Mouse (Mus musculus): Measurements from ENCODE around the gene Gca.

Gca gene

DNA sequence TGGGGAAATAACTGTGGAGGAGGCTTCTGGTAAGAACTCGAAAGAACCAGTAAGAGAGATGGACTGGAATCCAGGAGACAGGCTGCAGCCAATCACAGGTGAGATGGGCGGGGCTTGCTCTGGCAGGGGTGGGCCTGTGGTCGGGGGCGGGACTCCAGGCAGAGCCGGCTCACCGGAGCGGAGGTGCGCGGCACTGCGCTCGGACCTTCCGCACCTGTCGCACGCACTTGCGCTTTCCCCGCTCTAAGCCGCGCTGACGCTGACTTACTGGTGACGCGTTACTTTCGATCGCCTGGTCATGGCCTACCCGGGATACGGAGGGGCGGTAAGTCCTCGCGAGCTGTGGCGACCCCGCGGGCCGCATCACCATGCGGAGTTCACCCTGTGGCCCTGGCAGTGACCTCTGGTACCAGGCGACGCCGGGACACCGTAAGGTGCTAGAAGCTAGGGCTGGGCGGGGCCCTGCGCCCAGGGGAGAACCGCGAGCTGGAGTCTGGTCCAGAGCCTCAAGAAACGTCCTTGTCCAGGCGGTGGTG lies at the start of gene Gca:
TSS of gene Gca (plus strand) at position 151 of the 536 bp plus-strand sequence.
- DNase-seq (ENCODE audit: low spot score in 2 of 2) = peak; percentile 77 to 81

DNA sequence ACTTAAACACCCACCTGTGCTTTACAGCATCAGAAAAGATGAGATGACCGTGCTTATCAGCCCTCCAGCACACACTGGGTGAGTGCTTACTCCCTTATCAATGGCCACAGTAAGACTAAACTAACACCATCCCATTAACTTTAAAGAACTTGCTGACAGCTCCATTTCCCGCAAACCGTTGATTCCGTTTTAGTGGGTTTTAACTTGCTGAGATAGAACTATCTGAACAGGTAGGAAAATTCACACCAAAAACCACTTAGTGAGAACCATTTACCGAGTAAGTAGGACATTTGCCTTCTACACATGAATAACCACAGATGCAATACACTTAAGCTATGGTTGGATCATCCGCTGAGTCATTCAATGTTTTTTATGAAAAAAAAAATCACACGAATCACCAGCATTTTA lies 45.1 kb upstream of the Gca start:
- no peak for DNase-seq (ENCODE audit: low spot score in 2 of 2)

DNA sequence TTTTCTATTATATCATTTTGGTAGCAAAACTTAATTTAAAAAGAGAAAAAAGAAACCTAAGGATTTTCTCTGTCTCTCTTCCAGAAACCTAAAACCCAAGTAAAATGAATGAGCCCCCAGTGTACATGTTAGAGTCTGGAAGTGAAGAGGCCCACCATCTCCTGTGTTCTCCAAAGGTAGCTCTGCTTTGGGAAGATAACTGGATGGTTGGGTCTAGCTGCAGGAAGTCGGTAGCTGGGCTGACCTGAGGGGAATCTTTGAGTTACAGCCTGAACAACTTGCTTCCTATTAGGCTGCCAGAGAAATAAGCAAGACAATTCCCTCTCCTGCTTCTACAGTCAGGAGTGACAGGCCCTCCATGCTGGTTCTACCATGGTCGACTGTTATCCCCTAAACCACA lies 44.4 kb upstream of the Gca start:
- DNase-seq (ENCODE audit: low spot score in 2 of 2) = no peak

DNA sequence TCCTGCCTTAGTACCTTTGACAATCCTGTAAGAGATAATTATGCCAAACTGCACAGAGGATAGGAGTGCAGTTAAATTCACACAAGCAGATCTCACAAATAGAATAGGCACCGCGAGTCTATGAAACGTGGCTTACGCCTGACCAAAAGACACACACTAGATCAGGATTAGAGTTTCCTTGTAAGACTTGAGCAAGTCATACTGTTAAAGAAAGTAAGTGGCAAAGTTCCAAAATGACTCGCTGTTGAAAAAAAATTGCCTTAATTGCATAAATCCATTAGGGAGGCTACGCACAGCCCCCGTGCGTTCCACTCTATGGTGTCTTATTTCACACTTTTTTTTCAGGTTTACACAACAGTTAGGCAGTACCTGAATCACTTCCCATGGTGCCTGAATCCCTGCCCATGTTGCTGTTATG lies 41.1 kb upstream of the Gca start:
- DNase-seq (ENCODE audit: low spot score in 2 of 2) = no peak

DNA sequence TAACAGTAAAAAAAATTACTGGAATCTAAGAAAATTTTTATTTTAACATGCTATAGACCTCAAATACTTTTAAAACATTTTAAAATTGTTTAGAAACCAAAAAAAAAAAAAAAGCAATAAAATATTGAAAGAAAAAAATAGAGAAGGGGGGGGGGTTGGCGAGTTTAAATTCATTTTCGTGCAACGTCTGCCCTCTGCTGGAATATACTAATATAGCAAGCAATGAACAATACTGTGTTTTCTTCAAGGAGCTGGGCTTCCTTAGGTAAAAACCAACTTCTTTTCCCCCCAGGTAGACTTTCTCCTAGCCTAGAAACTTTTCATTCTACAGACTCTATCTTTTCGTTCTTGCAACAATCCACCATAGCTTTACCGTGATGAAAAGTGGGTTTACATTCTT lies 36.4 kb upstream of the Gca start:
- no peak for DNase-seq (ENCODE audit: low spot score in 2 of 2)

DNA sequence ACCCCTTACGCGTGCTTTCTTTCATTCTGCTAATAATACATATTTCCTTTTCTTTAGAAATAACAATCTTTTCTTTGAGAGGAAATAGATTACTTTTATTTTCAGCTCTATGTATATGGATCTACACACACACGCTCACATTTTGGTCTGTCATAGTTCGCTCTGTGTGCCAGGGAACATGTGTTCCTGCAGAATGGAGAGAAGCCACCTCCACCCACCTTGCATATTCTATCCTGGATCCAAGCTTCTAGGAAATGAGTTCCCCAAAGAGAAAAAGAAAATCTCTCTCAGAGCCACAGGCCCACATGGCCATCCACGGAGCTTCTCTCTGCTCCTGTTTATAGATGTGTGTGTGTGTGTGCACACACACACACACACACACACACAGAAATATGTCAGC lies 35.7 kb upstream of the Gca start:
- DNase-seq (ENCODE audit: low spot score in 2 of 2) = peak; percentile 66 to 77

DNA sequence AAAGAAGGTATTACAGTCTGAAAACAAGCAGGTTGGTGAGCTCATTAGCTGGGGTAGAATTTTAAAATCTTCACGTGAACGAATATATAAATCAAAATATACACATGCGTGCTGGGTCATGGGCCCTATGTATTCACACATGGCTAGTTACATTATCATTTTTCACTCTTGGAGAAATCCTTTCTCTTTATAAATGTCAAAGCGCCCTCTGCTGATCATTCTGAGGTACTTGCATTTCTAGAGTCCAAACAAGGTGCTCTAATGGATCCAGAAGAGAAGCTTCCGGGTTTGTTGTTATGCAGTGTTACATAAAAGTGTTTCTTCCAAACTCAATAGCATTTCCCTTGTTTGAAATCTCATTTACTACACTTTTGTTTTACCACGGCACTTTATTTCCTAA lies 33.6 kb upstream of the Gca start:
- DNase-seq (ENCODE audit: low spot score in 2 of 2) = no peak

DNA sequence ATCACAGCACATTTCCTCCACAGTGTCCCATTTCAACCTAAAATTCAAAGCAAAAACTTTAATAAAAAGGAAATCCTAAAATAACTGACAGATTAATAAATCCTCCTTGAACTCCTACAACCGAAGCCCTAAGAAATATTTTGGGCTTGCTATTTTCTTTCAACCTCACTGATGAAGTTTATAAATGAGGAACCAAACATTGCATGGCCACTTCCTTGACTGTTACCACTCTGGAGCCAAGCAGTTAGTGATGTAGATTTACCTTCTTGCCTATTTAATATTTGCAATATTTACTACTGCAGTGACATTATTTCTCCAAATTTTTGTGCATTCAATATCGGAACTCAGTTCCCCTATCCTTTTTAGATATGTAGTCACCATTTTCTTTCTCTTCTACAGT lies 24.2 kb upstream of the Gca start:
- DNase-seq (ENCODE audit: low spot score in 2 of 2) = no peak

DNA sequence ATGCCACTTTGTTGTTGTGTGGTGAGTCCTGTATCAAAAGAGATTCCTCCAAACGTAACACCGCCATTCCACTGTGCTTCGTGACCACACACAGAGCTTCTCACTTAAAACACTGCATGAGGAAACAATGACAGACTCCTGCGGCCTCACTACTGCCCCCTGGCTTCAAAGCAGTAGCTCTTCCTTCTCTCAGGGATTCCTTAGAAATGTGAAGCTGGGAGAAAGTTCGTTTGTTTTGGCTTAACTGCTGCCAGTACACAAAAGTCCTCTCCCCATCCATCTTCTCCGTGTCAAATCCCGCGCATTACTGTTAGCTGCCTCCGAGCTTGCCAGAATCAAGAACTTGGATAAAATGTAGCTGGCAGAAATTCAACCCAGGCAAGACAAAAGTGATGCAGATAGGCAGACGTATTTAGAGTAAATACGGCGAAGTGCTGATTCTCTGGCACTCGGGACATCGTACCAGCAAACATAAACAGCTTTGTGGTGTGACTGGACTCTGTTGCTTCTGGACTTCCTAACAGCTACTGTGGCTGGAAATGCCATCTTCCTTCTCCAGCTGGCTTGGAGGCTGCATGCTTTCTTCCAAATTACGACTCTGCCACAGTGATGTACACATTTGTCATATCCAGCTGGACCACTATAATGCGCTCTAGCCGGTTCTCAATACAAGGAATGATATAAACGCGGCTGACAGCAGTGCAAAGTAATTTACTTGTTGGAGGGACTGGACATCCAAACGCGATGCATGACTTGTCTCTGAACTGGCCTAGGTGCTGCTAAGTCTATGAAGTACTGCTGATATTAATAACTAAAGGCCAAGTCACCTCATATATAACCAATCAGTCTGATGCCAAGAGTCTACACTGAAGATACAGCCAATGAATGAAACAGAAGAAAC lies 20.4 kb upstream of the Gca start:
- no peak for DNase-seq (ENCODE audit: low spot score in 2 of 2)

DNA sequence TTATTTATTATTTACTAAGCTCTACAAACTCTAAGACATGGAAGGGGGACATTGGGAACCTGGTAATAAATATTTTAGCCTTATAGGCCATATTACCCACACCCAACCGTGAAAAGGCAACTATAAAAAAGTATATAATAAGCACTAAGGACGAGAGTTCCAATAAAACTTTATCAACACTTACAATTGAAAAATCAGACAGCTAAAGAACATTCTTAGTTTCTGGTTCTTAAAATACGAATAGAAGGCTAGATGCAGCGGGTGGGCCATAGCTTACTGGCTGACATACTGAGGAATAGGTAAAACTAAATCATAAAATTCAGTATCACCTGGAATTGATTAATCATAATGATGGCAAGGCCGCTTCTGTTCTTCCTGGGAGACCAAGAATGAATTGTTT lies 19.2 kb upstream of the Gca start:
- DNase-seq (ENCODE audit: low spot score in 2 of 2) = no peak

DNA sequence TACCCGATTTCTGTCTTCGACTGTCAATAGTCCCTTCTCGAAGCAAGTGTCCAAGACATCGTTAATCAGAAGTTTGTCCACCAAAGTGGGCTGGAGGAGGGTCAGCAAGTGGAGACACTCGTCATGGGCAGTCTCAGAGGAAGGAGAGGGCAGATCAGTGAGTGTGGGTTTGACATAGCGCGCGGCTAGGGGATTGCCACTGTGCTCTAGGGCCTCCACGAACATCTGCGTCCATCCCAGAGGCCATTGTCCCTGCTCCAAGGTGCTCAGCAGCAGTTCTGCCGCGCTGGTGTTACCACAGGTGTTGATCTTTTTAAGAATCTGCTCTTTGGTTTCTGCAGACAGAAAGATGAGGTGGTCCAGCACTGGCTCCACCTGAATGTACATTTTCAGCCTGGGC lies 18.6 kb upstream of the Gca start:
- no peak for DNase-seq (ENCODE audit: low spot score in 2 of 2)

DNA sequence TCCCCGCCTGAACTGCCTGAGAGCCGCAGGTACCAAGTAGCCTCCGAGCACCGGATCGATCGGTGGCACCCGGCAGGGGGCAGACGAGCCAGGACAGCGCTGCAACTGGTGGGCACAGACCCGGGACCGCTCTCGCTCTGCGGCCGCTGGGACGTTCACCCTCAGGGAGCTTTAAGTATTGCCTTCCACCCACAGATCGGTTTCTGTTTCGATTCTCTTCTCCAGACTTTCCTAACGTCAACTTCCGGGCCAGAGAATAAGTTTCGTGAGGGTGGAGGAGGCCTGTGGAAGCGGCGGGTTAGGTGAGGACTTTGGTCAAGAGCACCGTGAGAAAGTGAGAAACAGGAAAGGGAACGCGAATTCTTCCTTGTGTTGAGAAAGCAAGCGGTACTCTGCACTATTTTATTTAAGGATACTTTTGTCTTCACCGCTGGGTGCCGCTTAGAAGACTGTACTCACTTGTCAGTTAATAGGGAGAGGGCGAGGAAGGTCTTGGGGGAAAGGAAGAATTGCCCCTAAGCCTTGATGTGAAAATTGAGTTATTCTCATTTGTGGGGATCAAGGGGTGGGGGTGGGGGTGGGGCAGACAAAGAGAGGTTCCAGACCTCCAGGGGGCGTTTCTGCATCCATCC lies 18.0 kb upstream of the Gca start, which contains the start of gene Ifih1:
TSS of gene Ifih1 (minus strand) at position 242 of the 632 bp plus-strand sequence.
- DNase-seq (ENCODE audit: low spot score in 2 of 2) = no peak

DNA sequence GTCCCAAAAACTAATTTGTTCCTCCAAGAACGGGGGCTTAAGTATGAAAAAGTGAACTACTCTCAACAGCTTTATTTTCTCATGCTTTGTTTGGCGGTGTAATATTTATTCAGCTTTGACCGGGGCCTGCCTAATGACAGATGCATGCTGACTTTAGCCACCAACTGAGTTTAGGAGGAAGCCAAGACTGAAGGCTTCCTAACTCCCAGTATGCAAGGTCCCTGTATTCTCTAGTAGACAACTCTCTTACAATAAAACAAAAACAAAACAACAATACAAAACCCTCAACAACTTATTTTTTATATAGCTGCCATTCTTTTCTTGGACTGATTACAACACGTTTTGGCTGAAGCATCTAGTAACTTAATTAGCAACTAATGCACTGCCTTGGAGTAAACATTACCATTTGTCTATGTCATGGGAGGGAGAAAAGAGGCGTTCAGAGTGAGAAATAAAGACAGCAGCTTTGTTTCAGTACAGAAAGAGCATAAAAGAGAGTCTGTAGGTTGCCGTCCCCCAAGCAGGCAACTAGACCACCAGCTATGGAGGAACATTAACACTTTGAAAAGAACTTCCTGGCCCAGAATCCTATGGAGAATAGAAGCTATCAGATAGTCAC lies 17.3 kb upstream of the Gca start:
- DNase-seq (ENCODE audit: low spot score in 2 of 2) = no peak

DNA sequence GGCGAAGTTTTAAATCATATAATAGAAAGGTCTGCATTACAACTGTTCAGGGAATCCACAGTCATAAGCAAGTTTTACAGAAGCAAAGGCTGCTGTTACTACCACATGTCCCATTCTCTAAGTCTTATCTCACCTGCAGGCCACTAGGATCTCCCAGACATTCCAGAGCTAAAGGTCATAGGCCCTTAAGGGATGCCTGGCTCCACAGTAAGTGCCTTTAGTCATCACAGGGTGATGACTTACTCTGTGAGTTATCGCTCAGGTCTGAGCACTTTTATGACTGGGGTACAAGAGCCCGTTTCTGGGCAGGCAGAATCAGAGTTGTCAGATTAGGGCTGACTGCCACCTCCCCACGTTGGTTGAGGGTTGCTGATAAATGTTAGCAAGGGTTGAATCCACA lies 12.2 kb upstream of the Gca start:
- DNase-seq (ENCODE audit: low spot score in 2 of 2) = no peak

DNA sequence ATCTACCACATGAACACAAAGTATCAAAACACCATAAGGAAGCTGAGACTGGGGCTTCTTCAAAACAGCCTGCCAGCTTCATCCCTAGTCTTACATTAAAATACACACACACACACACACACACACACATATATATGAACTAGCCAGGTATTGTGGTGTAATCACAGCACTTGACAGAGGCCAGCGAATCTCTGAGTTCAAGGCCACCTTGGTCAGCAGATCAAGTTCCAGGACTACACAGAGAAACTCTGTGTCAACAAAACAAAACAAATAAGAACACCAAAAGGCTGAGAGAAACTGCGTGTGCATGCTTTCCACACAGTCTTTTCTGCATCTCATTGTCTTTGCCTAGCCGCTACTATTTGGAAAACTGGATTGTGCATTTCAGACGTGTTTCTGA lies 11.6 kb upstream of the Gca start:
- DNase-seq (ENCODE audit: low spot score in 2 of 2) = no peak

DNA sequence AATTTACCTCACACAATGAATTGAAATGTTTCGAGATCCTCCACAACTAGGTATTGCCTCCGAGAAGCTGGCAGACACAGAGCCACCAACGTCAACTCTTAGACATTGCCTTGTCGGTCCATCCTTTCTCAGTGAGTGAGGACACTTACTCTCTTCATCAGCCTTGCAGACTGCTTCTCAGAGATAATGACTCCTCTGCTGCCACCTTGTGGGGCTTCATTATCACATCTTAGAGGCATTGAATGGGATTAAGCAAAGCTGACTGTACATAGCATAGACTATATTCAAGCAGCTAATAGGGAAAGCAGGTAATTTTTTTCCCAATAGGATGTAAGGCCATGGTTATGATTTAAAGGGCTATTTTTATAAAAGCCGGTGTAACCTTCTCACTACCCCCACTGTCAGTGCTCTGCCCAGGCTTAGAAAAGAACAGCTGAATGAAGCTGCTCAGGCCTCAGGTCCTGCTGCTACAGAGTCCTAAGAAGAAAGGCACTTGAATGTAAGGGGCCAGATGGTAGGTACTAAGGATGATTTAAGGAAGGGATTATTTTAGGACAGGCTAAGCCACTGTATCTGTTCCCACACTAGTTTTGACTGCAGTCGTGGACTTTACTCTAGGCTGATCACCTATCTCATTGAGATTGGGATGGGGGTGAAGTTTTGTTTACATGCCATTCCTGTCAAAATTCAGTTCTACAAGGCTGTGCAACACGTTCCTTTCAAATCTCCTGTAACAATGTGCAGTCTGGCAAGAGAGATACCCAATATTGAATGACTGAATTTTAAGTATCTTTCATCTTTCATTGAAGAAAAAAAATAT lies 9.4 kb upstream of the Gca start:
- DNase-seq (ENCODE audit: low spot score in 2 of 2) = peak; percentile 64 to 68

DNA sequence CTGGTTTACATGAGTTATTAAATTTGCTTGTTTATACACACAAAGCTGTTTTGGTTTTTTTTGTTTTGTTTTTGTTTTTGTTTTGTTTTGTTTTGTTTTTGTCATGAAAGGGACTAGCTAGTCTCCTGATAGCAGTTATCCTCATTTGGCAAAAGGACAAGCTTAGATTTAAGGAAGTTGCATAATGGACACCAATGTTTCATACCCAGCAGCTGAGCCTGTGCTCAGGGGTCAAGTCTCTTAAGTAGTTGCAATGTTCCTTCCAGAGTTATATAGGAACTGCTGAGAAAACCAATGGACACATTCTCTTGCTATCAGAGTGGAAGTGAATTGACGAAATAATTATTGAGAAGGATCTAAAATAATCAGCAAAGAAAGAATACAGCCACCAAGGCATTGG lies 8.0 kb upstream of the Gca start:
- DNase-seq (ENCODE audit: low spot score in 2 of 2) = no peak

DNA sequence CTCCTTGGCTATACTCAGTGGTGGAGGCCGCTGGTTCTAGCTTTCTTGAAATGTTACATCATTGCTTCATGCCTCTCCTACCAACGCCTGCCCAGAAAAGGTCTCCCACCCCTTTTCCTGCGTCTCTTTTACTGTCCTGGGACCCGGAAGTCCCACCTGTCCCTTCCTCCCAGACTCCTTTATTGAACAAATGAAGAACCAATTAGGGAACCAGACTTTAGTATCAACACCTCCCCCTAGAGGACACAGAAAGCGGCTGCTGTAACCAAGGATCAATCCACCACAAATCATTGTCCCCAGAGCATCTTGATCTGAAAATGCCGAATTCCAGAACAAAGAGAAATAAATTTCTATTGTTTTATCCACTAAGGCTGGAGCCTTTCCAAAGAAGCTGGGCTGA lies 3.5 kb upstream of the Gca start:
- DNase-seq (ENCODE audit: low spot score in 2 of 2) = no peak

DNA sequence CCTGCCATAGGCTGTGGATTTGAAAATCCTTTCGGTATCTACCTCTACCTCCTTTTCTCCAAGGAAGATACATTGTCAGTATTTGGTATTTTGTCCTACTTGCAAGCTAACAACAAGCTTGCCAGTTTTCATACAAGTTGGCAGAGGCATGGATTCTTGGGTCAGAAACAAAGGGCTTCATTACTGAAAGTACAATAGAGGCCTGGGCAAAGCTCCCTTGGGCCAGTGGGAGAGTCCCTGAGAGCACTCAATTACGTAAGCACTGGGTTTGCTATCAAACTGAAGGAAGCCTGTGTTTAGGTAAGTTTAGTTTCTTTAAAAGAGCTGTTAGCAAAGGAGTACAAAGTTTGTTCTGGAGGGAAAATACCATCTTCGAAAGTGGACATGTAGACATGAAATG lies 1.5 kb upstream of the Gca start:
- no peak for DNase-seq (ENCODE audit: low spot score in 2 of 2)

DNA sequence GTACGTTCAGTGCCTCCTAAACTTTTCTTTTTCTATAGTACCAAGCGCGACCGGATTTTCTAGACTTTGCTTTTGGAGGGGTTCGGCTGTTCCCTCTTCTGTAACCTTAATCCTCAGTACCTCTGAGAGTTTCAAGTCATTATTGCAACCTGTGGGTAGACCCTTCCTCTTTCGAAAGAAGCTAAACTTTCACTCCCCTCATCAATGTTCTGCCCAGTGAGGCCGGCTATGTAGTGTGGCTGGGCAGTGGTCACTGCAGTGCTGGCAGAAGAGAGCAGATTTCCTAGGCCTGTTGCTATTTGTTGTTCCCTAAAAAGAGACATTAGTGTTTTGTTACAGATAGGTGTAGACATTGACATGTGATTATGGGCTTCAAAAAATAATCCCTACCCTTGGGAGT lies 754 bp downstream of the Gca start:
- no peak for DNase-seq (ENCODE audit: low spot score in 2 of 2)

DNA sequence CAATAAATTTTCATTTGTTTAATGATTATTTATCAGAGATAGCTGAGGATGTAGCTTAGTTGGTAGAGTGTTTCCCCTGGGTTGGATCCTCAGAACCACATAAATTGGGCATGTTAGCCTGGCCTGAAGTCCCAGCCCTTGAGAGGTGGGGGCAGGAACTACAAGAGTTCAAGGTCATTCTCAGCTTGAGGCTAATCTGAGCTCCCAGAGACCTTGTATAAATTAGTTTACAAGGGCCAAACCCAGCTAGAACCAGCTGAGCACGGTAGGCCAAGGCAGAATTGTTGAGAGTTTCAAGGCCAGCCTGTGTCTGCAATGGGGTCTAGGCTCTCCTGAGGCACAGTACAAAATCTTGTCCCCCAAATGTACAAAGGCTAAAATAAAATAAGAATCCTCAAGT lies 1.5 kb downstream of the Gca start:
- no peak for DNase-seq (ENCODE audit: low spot score in 2 of 2)

DNA sequence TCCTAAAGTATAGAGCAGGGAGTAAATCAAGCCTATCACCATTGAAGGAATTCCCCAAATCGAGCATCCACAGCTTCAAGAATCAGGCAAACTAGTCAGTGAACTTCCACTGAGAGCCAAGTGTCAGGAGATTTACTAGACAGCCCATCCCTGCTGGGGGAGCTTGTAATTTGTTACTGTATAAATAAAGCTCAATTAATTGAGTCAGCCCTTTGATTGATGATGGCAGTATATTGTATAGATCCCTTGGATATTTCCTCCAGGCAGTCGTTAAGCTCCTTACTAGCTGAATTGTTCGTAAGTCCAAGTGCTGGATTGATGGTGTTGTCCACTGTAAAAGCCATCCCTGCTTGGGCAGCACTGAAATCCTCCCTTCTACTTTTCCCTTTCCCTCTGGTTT lies 5.8 kb downstream of the Gca start:
- DNase-seq (ENCODE audit: low spot score in 2 of 2) = no peak
